Mouse (Mus musculus): ENCODE measurements around the gene 9530068E07Rik. TPM values are rescaled to one million over a fixed set of nuclear protein-coding genes. Genes with fewer than 3 reads are reported as not detected.
"Not testable (repeated sequence)": the region's sequence is repeated elsewhere in the genome, so short reads cannot be mapped to it uniquely, and the experiment has no call there.

Gene 9530068E07Rik
- total and polyA plus RNA-seq, 3 experiments: 75.7 to 85.9 TPM; not detected in 1

- no peaks in the 10 kb centered on the region for H3K9me3 ChIP-seq (replicated peaks; ENCODE audit: insufficient read depth, low read length)
- no peaks in the 10 kb centered on the region for H3K27me3 ChIP-seq (ENCODE audit: control insufficient read depth in 1 of 2, insufficient read depth in 2 of 2, low read length in 2 of 2)
- peaks cover 0 to 2% of the 10 kb centered on the region in 2 experiments; a peak in 2 of 4 replicates for H3K36me3 ChIP-seq (ENCODE audit: control insufficient read depth in 1 of 2, insufficient read depth in 2 of 2, low read length in 2 of 2)
- TF ChIP-seq MAZ (IDR thresholded peaks at IDR 0.05; ENCODE audit: low read depth, low read length): no peak
- no peak for TF ChIP-seq SIN3A (IDR thresholded peaks at IDR 0.05; ENCODE audit: low read length)
- no peak for TF ChIP-seq ZKSCAN1 (IDR thresholded peaks at IDR 0.05; ENCODE audit: low read depth, low read length)
- TF ChIP-seq CTCF (IDR thresholded peaks at IDR 0.05 in 2 of 3, conservative IDR thresholded peaks at IDR 0.05 in 1 of 3; ENCODE audit: control insufficient read depth in 1 of 3, insufficient read depth in 1 of 3, low read depth in 2 of 3, low read length in 3 of 3, poor library complexity in 1 of 3, severe bottlenecking in 1 of 3): no peak
- no peak for TF ChIP-seq MEF2A (IDR thresholded peaks at IDR 0.05; ENCODE audit: extremely low read depth, insufficient replicate concordance, low read depth, low read length, poor library complexity, severe bottlenecking)
- TF ChIP-seq MYC (IDR thresholded peaks at IDR 0.05; ENCODE audit: low read depth, low read length): no peak
- no peaks in the 10 kb centered on the region for H3K79me2 ChIP-seq (ENCODE audit: control insufficient read depth, insufficient read depth, low read length, poor library complexity)
- DNase-seq (ENCODE audit: low read depth, low spot score): no peak
- no peak overlapping the region for H3K4me3 ChIP-seq (ENCODE audit: control insufficient read depth in 1 of 2, insufficient read depth in 1 of 2, low read depth in 2 of 2, low read length in 2 of 2)
- H3K27ac ChIP-seq (ENCODE audit: control insufficient read depth, low read depth, low read length): no peak overlapping the region
- no peak overlapping the region for H3K9ac ChIP-seq (ENCODE audit: control insufficient read depth, low read depth, low read length, poor library complexity, severe bottlenecking)
- H3K4me1 ChIP-seq (ENCODE audit: control insufficient read depth in 1 of 2, insufficient read depth in 2 of 2, low read length in 2 of 2): peaks cover 0 to 12% of the 10 kb centered on the region in 2 experiments; a peak in 2 of 4 replicates
Measured at GRCm38 (mm10) chr11:52352271-52352670, 44.0 kb upstream of the 9530068E07Rik start.

- Histone ChIP-seq H3K79me2 (ENCODE audit: control insufficient read depth, insufficient read depth, low read length, poor library complexity) (no peaks in the 10 kb centered on the region), H3K27ac (ENCODE audit: control insufficient read depth, low read depth, low read length) (no peak overlapping the region), H3K36me3 (ENCODE audit: control insufficient read depth in 1 of 2, insufficient read depth in 2 of 2, low read length in 2 of 2) (peaks cover 0 to 2% of the 10 kb centered on the region in 2 experiments; a peak in 2 of 4 replicates), H3K4me1 (ENCODE audit: control insufficient read depth in 1 of 2, insufficient read depth in 2 of 2, low read length in 2 of 2) (peaks cover 0 to 14% of the 10 kb centered on the region in 2 experiments; a peak in 2 of 4 replicates), H3K4me3 (ENCODE audit: control insufficient read depth in 1 of 2, insufficient read depth in 1 of 2, low read depth in 2 of 2, low read length in 2 of 2) (no peak overlapping the region), H3K9ac (ENCODE audit: control insufficient read depth, low read depth, low read length, poor library complexity, severe bottlenecking) (no peak overlapping the region), H3K9me3 (replicated peaks; ENCODE audit: insufficient read depth, low read length) (no peaks in the 10 kb centered on the region), H3K27me3 (ENCODE audit: control insufficient read depth in 1 of 2, insufficient read depth in 2 of 2, low read length in 2 of 2) (no peaks in the 10 kb centered on the region)
- DNase-seq (ENCODE audit: low read depth, low spot score): no peak
- TF ChIP-seq ZKSCAN1 (IDR thresholded peaks at IDR 0.05; ENCODE audit: low read depth, low read length): no peak
- no peak for TF ChIP-seq RAD21 (IDR thresholded peaks at IDR 0.05; ENCODE audit: low read depth, low read length)
- peak in 2 of 3 experiments; percentile 15 to 27; a peak in 2 of 6 replicates for TF ChIP-seq CTCF (IDR thresholded peaks at IDR 0.05 in 2 of 3, conservative IDR thresholded peaks at IDR 0.05 in 1 of 3; ENCODE audit: control insufficient read depth in 1 of 3, insufficient read depth in 1 of 3, low read depth in 2 of 3, low read length in 3 of 3, poor library complexity in 1 of 3, severe bottlenecking in 1 of 3)
- no peak for TF ChIP-seq KAT2A (conservative IDR thresholded peaks at IDR 0.05; ENCODE audit: low read depth, low read length)
- no peak for TF ChIP-seq ELF1 (IDR thresholded peaks at IDR 0.05; ENCODE audit: low read depth, low read length)
- TF ChIP-seq NRF1 (IDR thresholded peaks at IDR 0.05; ENCODE audit: insufficient read depth, low read depth, low read length, poor library complexity, severe bottlenecking): no peak
- TF ChIP-seq MEF2A (IDR thresholded peaks at IDR 0.05; ENCODE audit: extremely low read depth, insufficient replicate concordance, low read depth, low read length, poor library complexity, severe bottlenecking): no peak
- TF ChIP-seq HCFC1 (IDR thresholded peaks at IDR 0.05; ENCODE audit: low read depth, low read length): no peak
Measured at GRCm38 (mm10) chr11:52354644-52355043, 41.6 kb upstream of the 9530068E07Rik start.

GRCm38 (mm10) chr11:52355601-52356000 lies 40.6 kb upstream of the 9530068E07Rik start:
- peaks cover 0 to 1% of the 10 kb centered on the region in 2 experiments; a peak in 2 of 4 replicates for H3K36me3 ChIP-seq (ENCODE audit: control insufficient read depth in 1 of 2, insufficient read depth in 2 of 2, low read length in 2 of 2)
- H3K9ac ChIP-seq (ENCODE audit: control insufficient read depth, low read depth, low read length, poor library complexity, severe bottlenecking): no peak overlapping the region
- H3K4me1 ChIP-seq (ENCODE audit: control insufficient read depth in 1 of 2, insufficient read depth in 2 of 2, low read length in 2 of 2): peaks cover 0 to 16% of the 10 kb centered on the region in 2 experiments; a peak in 2 of 4 replicates
- H3K4me3 ChIP-seq (ENCODE audit: control insufficient read depth in 1 of 2, insufficient read depth in 1 of 2, low read depth in 2 of 2, low read length in 2 of 2): no peak overlapping the region
- peaks cover 6% of the 10 kb centered on the region; the same call in 1 of the 2 replicates for H3K79me2 ChIP-seq (ENCODE audit: control insufficient read depth, insufficient read depth, low read length, poor library complexity)
- H3K27me3 ChIP-seq (ENCODE audit: control insufficient read depth in 1 of 2, insufficient read depth in 2 of 2, low read length in 2 of 2): no peaks in the 10 kb centered on the region
- no peak overlapping the region for H3K27ac ChIP-seq (ENCODE audit: control insufficient read depth, low read depth, low read length)
- H3K9me3 ChIP-seq (replicated peaks; ENCODE audit: insufficient read depth, low read length): no peaks in the 10 kb centered on the region
- TF ChIP-seq UBTF (IDR thresholded peaks at IDR 0.05; ENCODE audit: borderline replicate concordance, insufficient read depth, low read depth, low read length): no peak
- TF ChIP-seq CTCF (IDR thresholded peaks at IDR 0.05 in 2 of 3, conservative IDR thresholded peaks at IDR 0.05 in 1 of 3; ENCODE audit: control insufficient read depth in 1 of 3, insufficient read depth in 1 of 3, low read depth in 2 of 3, low read length in 3 of 3, poor library complexity in 1 of 3, severe bottlenecking in 1 of 3): peak in 1 of 3 experiments; percentile 22; a peak in 1 of 6 replicates
- DNase-seq (ENCODE audit: low read depth, low spot score): no peak

- not testable (repeated sequence) for H3K36me3 ChIP-seq (ENCODE audit: control insufficient read depth in 1 of 2, insufficient read depth in 2 of 2, low read length in 2 of 2); H3K27me3 ChIP-seq (ENCODE audit: control insufficient read depth in 1 of 2, insufficient read depth in 2 of 2, low read length in 2 of 2); H3K9me3 ChIP-seq (replicated peaks; ENCODE audit: insufficient read depth, low read length); H3K4me1 ChIP-seq (ENCODE audit: control insufficient read depth in 1 of 2, insufficient read depth in 2 of 2, low read length in 2 of 2); H3K4me3 ChIP-seq (ENCODE audit: control insufficient read depth in 1 of 2, insufficient read depth in 1 of 2, low read depth in 2 of 2, low read length in 2 of 2); H3K27ac ChIP-seq (ENCODE audit: control insufficient read depth, low read depth, low read length); DNase-seq (ENCODE audit: low read depth, low spot score); H3K9ac ChIP-seq (ENCODE audit: control insufficient read depth, low read depth, low read length, poor library complexity, severe bottlenecking)
- peaks cover 19% of the 10 kb centered on the region for H3K79me2 ChIP-seq (ENCODE audit: control insufficient read depth, insufficient read depth, low read length, poor library complexity)
Measured at GRCm38 (mm10) chr11:52357091-52357490, 39.1 kb upstream of the 9530068E07Rik start.

All from MEL (cell line).